In the genomic region with DNA sequence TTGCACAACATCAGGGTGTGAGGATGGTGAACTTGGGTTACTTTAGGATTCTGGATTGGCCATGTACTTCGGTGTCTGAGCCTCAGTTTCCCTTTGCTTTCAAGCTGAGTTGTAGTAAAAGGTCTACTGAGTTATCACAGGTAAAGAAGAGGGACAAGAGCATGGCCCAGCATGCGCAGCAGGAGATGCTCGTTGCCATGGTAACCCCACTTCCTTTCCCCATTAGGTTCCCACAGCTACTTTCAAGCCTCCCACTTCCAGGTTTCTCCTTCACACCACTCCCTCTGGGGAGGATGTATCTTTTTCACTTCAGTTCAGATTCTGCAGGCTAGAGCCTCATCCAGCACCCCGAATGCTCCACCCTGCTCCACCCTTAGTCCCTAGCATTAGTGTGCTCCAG, we compare ENCODE assay signal across 14 mouse cellular contexts. TPM values are rescaled to one million over a fixed set of nuclear protein-coding genes. Genes with fewer than 3 reads are reported as not detected.
DNase-seq lines count a peak whose midpoint lies in the region; ATAC-seq and TF ChIP-seq lines count a peak whose summit lies in the region.
"Had no signal": no experiment of that assay in that cellular context is flagged by ENCODE, and none has a peak within 500 bp of the region (broad histone marks: within the 10 kb centered on the region; RNA-seq: fewer than 3 reads in every experiment).

No protein-coding gene starts in this region.

- WGBS in midbrain, embryonic 11.5 days = 27% methylated on average over 4 of the region's 4 CpGs
- WGBS in midbrain, embryonic 13.5 days = 31% methylated on average over 4 of the region's 4 CpGs

- no peak overlapping the region for H3K27ac ChIP-seq in midbrain, embryonic 11.5 days (ENCODE audit: low read depth, low read length)
- no peak overlapping the region for H3K27ac ChIP-seq in midbrain, embryonic 13.5 days
- H3K27ac ChIP-seq: forebrain, embryonic 12.5 days; neural tube, embryonic 12.5 days had no signal

- DNase-seq in embryo, embryonic 10 days (ENCODE audit: low spot score) = peak; percentile 51
- DNase-seq in embryo, embryonic 9.5 days (ENCODE audit: extremely low spot score) = no peak
- DNase-seq in midbrain, embryonic 11.5 days (ENCODE audit: low spot score, missing footprints) = peak; percentile 84
- peak; percentile 76 for DNase-seq in brain, embryonic 14.5 days (ENCODE audit: low read depth)
- DNase-seq in urinary bladder, postnatal 14 days (ENCODE audit: low spot score) = no peak
- DNase-seq in cerebellum, adult 8-10 months = no peak
- DNase-seq: cerebellum, postnatal 36 days; liver; spleen, adult 18-20 months; thymus, postnatal 25 days had no signal

- no peaks in the 10 kb centered on the region for H3K9me3 ChIP-seq in midbrain, embryonic 11.5 days (ENCODE audit: control insufficient read depth, low read length)
- no peaks in the 10 kb centered on the region for H3K9me3 ChIP-seq in midbrain, embryonic 13.5 days
- H3K9me3 ChIP-seq: forebrain, embryonic 12.5 days; neural tube, embryonic 12.5 days had no signal

- no peak for ATAC-seq in midbrain, embryonic 11.5 days (ENCODE audit: low FRiP score)
- ATAC-seq in midbrain, embryonic 13.5 days = no peak
- 0 out of 2 replicates have a peak, but pooled peaks have one; percentile 33 for ATAC-seq in megakaryocyte, adult 5-6 weeks (ENCODE audit: poor library complexity, severe bottlenecking)

- H3K4me3 ChIP-seq in midbrain, embryonic 11.5 days (ENCODE audit: low read depth, low read length) = no peak overlapping the region
- no peak overlapping the region for H3K4me3 ChIP-seq in midbrain, embryonic 13.5 days (replicated peaks)
- H3K4me3 ChIP-seq: forebrain, embryonic 12.5 days; neural tube, embryonic 12.5 days had no signal

- H3K27me3 ChIP-seq in midbrain, embryonic 11.5 days (ENCODE audit: control insufficient read depth, insufficient read depth, low read length) = no peaks in the 10 kb centered on the region
- peaks cover 9% of the 10 kb centered on the region; the same call in 1 of the 2 replicates for H3K27me3 ChIP-seq in midbrain, embryonic 13.5 days
- H3K27me3 ChIP-seq: neural tube, embryonic 12.5 days had no signal

- no peak overlapping the region for H3K4me2 ChIP-seq in midbrain, embryonic 11.5 days
- no peak overlapping the region for H3K4me2 ChIP-seq in midbrain, embryonic 13.5 days (replicated peaks)
- H3K4me2 ChIP-seq: forebrain, embryonic 12.5 days; neural tube, embryonic 12.5 days had no signal

- H3K4me1 ChIP-seq in midbrain, embryonic 11.5 days (ENCODE audit: control insufficient read depth, insufficient read depth, low read length) = peaks cover 31% of the 10 kb centered on the region
- peaks cover 45% of the 10 kb centered on the region for H3K4me1 ChIP-seq in midbrain, embryonic 13.5 days (replicated peaks)

- H3K9ac ChIP-seq in midbrain, embryonic 11.5 days (ENCODE audit: low read length) = no peak overlapping the region
- H3K9ac ChIP-seq in midbrain, embryonic 13.5 days (replicated peaks) = no peak overlapping the region
- H3K9ac ChIP-seq: forebrain, embryonic 12.5 days; neural tube, embryonic 12.5 days had no signal

- no peak for TF ChIP-seq CTCF in brain, embryonic 14.5 days (IDR thresholded peaks at IDR 0.05; ENCODE audit: borderline replicate concordance, extremely low read depth, insufficient read depth, insufficient read length)

- no peaks in the 10 kb centered on the region for H3K36me3 ChIP-seq in midbrain, embryonic 11.5 days (ENCODE audit: control insufficient read depth, insufficient read depth, low read length)
- H3K36me3 ChIP-seq in midbrain, embryonic 13.5 days = no peaks in the 10 kb centered on the region
- H3K36me3 ChIP-seq: forebrain, embryonic 12.5 days; neural tube, embryonic 12.5 days had no signal

- TF ChIP-seq POLR2A in brain, embryonic 14.5 days (IDR thresholded peaks at IDR 0.05; ENCODE audit: borderline replicate concordance, extremely low read depth, insufficient read depth, insufficient read length, poor library complexity, severe bottlenecking) = no peak

RNA-seq across cellular contexts. Expression of gene Zbtb34, which starts 9.8 kb away (rescaled TPM):
- 8.0 and 8.3 TPM in 2 replicates for polyA plus RNA-seq in midbrain, embryonic 11.5 days (2014; fragmentation: Nextera tagmentation; extraction: Ambion mirVana)
- polyA plus RNA-seq in midbrain, embryonic 13.5 days (2015; fragmentation: Nextera tagmentation; extraction: Ambion mirVana) = 6.9 and 7.3 TPM in 2 replicates
- 23.3 and 30.8 TPM in 2 replicates for polyA plus RNA-seq in brain, embryonic 14.5 days (2012; rRNA removed)
- total RNA-seq in megakaryocyte, adult 5-6 weeks (2015) = 21.1 and 23.7 TPM in 2 replicates
- total RNA-seq in megakaryocyte, adult 5-6 weeks (2017) = 8.1 and 8.9 TPM in 2 replicates

RNA-seq across cellular contexts. Expression of gene Zbtb43, which starts 27.5 kb away (rescaled TPM):
- 23.9 and 26.1 TPM in 2 replicates for polyA plus RNA-seq in midbrain, embryonic 11.5 days (2014; fragmentation: Nextera tagmentation; extraction: Ambion mirVana)
- 29.0 and 29.7 TPM in 2 replicates for polyA plus RNA-seq in midbrain, embryonic 13.5 days (2015; fragmentation: Nextera tagmentation; extraction: Ambion mirVana)
- 21.5 and 22.6 TPM in 2 replicates for polyA plus RNA-seq in brain, embryonic 14.5 days (2012; rRNA removed)
- total RNA-seq in megakaryocyte, adult 5-6 weeks (2015) = 8.7 and 13.7 TPM in 2 replicates
- total RNA-seq in megakaryocyte, adult 5-6 weeks (2017) = 14.7 and 14.8 TPM in 2 replicates

Comparison
In these comparisons a context has a peak if more than half of its experiments do, and no peak if none do; other contexts are left out.
1. DNase-seq: peak in embryo, embryonic 10 days (single experiment), midbrain, embryonic 11.5 days (single experiment) and brain, embryonic 14.5 days (single experiment); none in embryo, embryonic 9.5 days (single experiment), urinary bladder, postnatal 14 days (single experiment) and cerebellum, adult 8-10 months (single experiment).